Mouse (Mus musculus) heart, embryonic 14.5 days (tissue): ENCODE data around the gene Spry1. TPM values are rescaled to one million over a fixed set of nuclear protein-coding genes. Genes with fewer than 3 reads are reported as not detected.

Source experiments
- ATAC-seq: fragments of 200-750 bp; cut with Nextera tagmentation; 2 replicates; pipeline ENCODE4 v1.8.0; 2017; ENCODE audit warnings: low read depth, moderate TSS enrichment; ENCODE audit not compliant: insufficient number of reproducible peaks, insufficient read depth, low FRiP score
- H3K27ac ChIP-seq, 2 experiments: fragments of 200-500 bp in 1 of 2; fragments of 300-500 bp in 1 of 2; sonication (generic) in 1 of 2; replicated peaks in 1 of 2; 2 replicates each; pipeline ENCODE4 v1.5.1; 2012 to 2014; ENCODE audit warnings: low read depth in 2 of 2, low read length in 2 of 2, control low read depth in 1 of 2, mild to moderate bottlenecking in 1 of 2, mixed read lengths in 1 of 2; ENCODE audit not compliant: control insufficient read depth in 1 of 2, insufficient read depth in 1 of 2
- H3K27me3 ChIP-seq: fragments of 300-500 bp; sonication (generic); 2 replicates; pipeline ENCODE4 v1.6.1; 2014; ENCODE audit warnings: mild to moderate bottlenecking, low read length, control low read depth; ENCODE audit not compliant: control insufficient read depth, insufficient read depth
- H3K36me3 ChIP-seq: fragments of 300-500 bp; sonication (generic); 2 replicates; pipeline ENCODE4 v1.6.1; 2014; ENCODE audit warnings: mild to moderate bottlenecking, control low read depth, low read length, mixed read lengths; ENCODE audit not compliant: control insufficient read depth, insufficient read depth
- H3K4me1 ChIP-seq, 2 experiments: fragments of 200-500 bp in 1 of 2; fragments of 300-500 bp in 1 of 2; sonication (generic) in 1 of 2; 2 replicates each; pipeline ENCODE4 v1.6.1; 2012 to 2014; ENCODE audit warnings: low read length in 2 of 2, control low read depth in 1 of 2, mixed read lengths in 1 of 2; ENCODE audit not compliant: control insufficient read depth in 2 of 2, insufficient read depth in 2 of 2
- H3K4me2 ChIP-seq: fragments of 300-500 bp; sonication (generic); 2 replicates; pipeline ENCODE4 v1.6.1; 2014; ENCODE audit warnings: mild to moderate bottlenecking, low read length
- H3K4me3 ChIP-seq, 2 experiments: fragments of 200-500 bp in 1 of 2; fragments of 300-500 bp in 1 of 2; sonication (generic) in 1 of 2; 2 replicates each; pipeline ENCODE4 v1.5.1; 2012 to 2014; ENCODE audit warnings: low read length in 2 of 2, mild to moderate bottlenecking in 2 of 2, control low read depth in 1 of 2, low read depth in 1 of 2, moderate library complexity in 1 of 2; ENCODE audit not compliant: control insufficient read depth in 1 of 2, insufficient read depth in 1 of 2
- H3K9ac ChIP-seq: fragments of 300-500 bp; sonication (generic); 2 replicates; pipeline ENCODE4 v1.6.1; 2014; ENCODE audit warnings: mild to moderate bottlenecking, low read length
- H3K9me3 ChIP-seq: fragments of 300-500 bp; sonication (generic); 2 replicates; pipeline ENCODE4 v1.6.1; 2016; ENCODE audit warnings: low read length, control low read depth; ENCODE audit not compliant: control insufficient read depth
- WGBS: fragments of 180-500 bp; shearing (Covaris S2); extraction: QIAGEN DNeasy Blood & Tissue Kit; methylation state at CpG from one replicate; pipeline ENCODE4 v1.1.7; 2014; 5-methylcytosine and 5-hydroxymethylcytosine counted together
- polyA plus RNA-seq: library from polyadenylated mRNA; unstranded; fragments of >200 nt; fragmentation: Nextera tagmentation; extraction: Ambion mirVana; gene quantifications from 2 replicates; pipeline ENCODE4 v1.2.1, GENCODE M21; 2014

Gene Spry1
- polyA plus RNA-seq, 1 experiment from 2014 or later = 8.2 TPM

DNA sequence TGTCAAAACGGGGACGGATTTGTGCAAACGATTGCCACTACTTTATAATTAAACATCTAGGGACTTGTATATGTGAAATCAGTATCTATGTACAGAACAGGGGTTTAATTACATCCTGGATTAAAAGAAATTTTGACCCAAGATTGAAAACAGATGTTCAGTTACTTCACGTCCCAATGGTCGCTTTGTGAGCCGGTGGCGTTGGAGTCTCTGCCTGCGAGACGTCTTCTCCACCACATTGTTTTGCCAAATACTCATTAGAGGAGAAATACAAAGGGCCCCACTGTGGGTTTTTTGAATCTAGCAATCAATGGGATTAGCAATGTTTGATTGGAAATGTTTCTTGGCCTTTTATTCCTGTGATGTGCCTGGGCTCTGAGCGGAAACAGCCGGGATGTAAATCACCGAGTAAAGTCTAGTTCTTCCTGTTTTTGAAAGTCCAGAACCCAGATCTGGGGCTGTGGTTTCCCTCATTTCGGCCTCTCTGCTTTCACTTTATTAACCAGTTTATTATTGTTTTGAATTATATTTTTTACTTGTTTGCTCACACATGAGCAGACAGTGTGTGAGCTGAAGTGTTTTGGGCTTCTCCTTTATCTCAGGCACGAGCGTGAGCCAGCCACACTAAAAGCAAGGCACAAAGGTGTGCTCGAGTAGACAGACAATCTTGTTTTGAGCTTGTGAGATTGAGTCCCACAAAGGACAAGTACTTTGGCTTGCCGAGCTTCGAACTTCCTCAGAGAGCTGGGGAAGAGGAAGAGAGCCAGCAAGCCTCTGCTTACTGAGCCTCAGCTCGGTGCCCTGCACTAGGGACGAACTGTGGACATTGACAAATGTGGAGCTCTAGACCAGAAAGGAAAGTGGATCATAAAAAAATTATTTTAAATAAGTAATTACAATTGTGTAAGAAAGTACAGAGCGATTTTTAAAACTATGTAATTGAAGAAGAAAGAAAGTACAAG, 22.9 kb upstream of the Spry1 start:
- Histone ChIP-seq H3K4me2 (no peak overlapping the region), H3K9me3 (no peaks in the 10 kb centered on the region), H3K4me3 (no peak overlapping the region), H3K36me3 (no peaks in the 10 kb centered on the region), H3K27me3 (no peaks in the 10 kb centered on the region), H3K4me1 (peaks cover 3 to 7% of the 10 kb centered on the region in 2 experiments; a peak in 2 of 4 replicates), H3K9ac (no peak overlapping the region), H3K27ac (no peak overlapping the region)
- ATAC-seq = no peak
- WGBS = 81% methylated on average over 21 of the region's 21 CpGs

DNA sequence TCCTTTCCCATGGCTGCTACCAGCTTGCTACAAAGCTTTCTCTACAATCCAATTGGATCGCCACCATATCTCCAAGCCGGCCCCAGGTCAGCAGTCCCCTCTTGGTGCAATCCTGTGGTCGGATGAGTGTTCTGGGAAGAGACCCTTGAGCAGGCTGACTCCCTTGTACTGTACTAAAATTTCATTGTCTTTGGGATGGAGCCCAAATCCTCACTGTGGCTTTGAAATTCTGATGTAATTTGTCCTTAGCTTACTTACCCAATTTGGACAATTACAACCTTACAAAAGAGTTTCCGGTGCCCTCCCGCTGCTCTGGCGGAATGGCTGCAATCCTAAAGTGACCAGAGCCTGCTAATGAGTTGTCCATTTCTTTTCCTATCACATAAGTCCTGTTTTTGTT, 7.5 kb upstream of the Spry1 start:
- H3K36me3 ChIP-seq = no peaks in the 10 kb centered on the region
- ATAC-seq = no peak
- no peak overlapping the region for H3K4me2 ChIP-seq
- H3K27me3 ChIP-seq = no peaks in the 10 kb centered on the region
- no peaks in the 10 kb centered on the region for H3K4me1 ChIP-seq
- no peak overlapping the region for H3K4me3 ChIP-seq
- H3K27ac ChIP-seq = no peak overlapping the region
- 87% methylated on average over 6 of the region's 6 CpGs for WGBS
- H3K9me3 ChIP-seq = no peaks in the 10 kb centered on the region
- no peak overlapping the region for H3K9ac ChIP-seq

DNA sequence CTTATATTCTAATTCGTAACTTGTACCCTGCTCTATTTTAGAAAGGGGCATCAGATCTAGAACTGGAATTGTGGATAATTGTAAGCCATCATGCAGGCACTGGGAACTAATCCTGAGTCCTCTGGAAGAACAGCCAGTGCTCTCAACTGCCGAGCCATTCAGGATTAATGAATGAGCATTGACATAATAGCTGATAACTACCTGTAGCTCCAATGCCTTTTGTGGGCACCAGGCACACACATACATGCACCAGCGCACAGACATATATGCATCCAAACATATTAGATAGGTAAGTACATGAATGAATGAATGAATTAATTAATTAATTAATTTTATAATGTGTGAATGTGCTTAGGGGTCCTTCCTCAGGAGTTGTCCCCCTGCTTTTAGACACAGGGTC, 7.0 kb upstream of the Spry1 start:
- Histone ChIP-seq H3K9ac (no peak overlapping the region), H3K9me3 (no peaks in the 10 kb centered on the region), H3K4me1 (no peaks in the 10 kb centered on the region), H3K36me3 (no peaks in the 10 kb centered on the region), H3K4me3 (no peak overlapping the region), H3K27ac (no peak overlapping the region), H3K27me3 (no peaks in the 10 kb centered on the region), H3K4me2 (no peak overlapping the region)
- 82% methylated on average over 3 of the region's 3 CpGs for WGBS
- no peak for ATAC-seq

DNA sequence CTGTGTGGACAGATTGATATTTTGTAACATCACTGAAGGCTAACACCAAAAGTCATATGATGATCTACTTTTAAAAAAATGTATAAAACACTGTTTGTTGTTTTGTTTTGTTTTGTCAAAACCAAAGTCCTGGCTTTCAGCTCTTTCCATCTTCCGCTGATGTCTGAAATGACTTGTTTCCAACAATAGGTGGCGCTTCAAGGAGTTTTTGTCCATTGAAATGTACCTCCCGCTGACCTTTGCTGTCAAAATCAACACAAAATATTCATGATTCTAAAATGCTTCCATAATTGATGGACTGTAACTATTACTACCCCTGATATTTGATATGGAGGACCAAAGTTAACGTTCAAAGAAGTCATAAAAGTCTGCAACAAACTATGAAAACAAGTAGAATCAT, 5.1 kb upstream of the Spry1 start:
- Histone ChIP-seq H3K4me1 (no peaks in the 10 kb centered on the region), H3K27me3 (no peaks in the 10 kb centered on the region), H3K4me3 (no peak overlapping the region), H3K27ac (no peak overlapping the region), H3K9ac (no peak overlapping the region), H3K36me3 (no peaks in the 10 kb centered on the region), H3K4me2 (no peak overlapping the region), H3K9me3 (no peaks in the 10 kb centered on the region)
- no peak for ATAC-seq
- WGBS = 31% methylated on average over 4 of the region's 4 CpGs

DNA sequence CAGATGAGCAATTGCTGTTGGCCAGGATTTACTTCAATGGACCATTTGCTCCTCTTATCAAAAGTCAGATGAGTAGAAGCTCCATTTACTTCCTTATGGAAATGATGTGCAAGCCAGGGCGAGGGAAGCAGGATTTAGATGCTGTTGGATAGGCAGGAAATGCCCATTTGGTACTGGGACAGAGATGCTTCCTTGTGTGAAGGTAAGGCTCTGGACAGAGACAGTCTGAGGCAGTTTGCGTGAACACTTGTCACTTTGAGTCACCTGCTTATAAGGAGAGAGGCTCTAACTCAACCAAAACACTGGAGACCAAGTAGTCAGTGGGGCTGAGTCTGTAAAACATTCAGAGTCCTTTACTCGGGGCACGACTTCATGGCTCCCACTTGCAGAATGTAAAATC, 2.8 kb upstream of the Spry1 start:
- Histone ChIP-seq H3K9ac (no peak overlapping the region), H3K9me3 (no peaks in the 10 kb centered on the region), H3K4me3 (no peak overlapping the region), H3K36me3 (no peaks in the 10 kb centered on the region), H3K4me2 (no peak overlapping the region), H3K27ac (no peak overlapping the region), H3K4me1 (peaks cover 2 to 7% of the 10 kb centered on the region in 2 experiments; a peak in 1 of 4 replicates), H3K27me3 (no peaks in the 10 kb centered on the region)
- ATAC-seq = no peak
- 78% methylated on average over 4 of the region's 4 CpGs for WGBS

DNA sequence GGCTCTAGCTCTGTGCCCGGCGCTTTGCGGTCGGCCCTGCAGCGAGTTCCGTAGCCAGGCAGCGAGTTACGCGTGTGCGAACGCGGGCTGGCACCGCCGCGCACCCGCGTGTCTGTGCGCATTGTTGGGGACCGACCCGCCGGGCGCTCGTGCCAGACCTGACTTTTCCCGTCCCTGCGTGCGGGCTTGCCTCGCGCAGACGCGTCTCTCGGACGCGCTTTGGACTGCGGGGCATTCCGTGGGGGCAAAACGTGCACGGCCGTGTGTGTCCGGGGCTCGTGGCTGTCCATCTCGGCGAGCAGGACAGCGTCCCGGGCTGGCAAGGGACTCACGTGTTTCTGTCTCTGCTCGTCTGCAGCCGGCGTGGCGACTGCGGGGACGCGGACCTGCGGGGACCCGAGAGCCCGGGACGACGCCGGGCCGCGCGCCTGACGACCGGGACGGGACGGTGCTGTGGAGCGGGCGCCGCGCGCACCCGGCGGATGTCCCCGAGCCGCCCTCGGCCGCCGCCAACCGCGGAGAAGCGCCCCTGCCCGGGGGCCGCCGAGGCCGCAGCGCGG, 495 bp downstream of the Spry1 start:
- Histone ChIP-seq H3K4me1 (peaks cover 7% of the 10 kb centered on the region in 2 experiments; a peak in 2 of 4 replicates), H3K27me3 (no peaks in the 10 kb centered on the region), H3K9me3 (no peaks in the 10 kb centered on the region), H3K4me2 (peak overlapping the region; percentile 84), H3K36me3 (peaks cover 24% of the 10 kb centered on the region), H3K9ac (peak overlapping the region; percentile 91), H3K4me3 (peak overlapping the region; percentile 67 to 87), H3K27ac (peak overlapping the region; percentile 49 to 85)
- under 1% methylated on average over 85 of the region's 86 CpGs for WGBS
- peak; percentile 67 for ATAC-seq

DNA sequence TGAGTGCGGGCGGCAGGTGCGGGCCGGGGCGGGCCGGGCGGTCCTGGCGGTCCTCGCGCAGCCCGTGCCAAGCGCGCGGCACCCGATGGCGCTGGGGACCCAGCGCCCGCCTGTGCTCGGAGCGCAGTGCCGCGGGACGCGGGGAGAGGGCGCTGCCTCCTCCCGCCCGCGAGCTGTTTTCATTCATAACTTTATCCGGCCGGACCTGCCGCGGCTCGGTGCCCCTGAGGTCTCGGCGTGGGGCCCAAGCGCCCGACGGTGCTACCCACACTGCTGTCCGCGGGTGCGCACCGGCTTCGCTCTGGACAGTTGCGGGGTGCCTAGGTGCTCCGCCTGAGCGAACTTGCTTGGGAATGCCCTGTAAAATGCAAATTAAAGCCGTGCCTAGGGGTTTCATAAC, 1.1 kb downstream of the Spry1 start:
- H3K4me3 ChIP-seq = peak overlapping the region; percentile 67 to 87
- H3K9me3 ChIP-seq = no peaks in the 10 kb centered on the region
- ATAC-seq = peak; percentile 67
- WGBS = 2% methylated on average over 42 of the region's 47 CpGs
- H3K4me2 ChIP-seq = peak overlapping the region; percentile 84
- peaks cover 7% of the 10 kb centered on the region in 2 experiments; a peak in 2 of 4 replicates for H3K4me1 ChIP-seq
- H3K9ac ChIP-seq = peak overlapping the region; percentile 91
- peaks cover 29% of the 10 kb centered on the region for H3K36me3 ChIP-seq
- peak overlapping the region in 1 of 2 experiments; percentile 85; a peak in 2 of 4 replicates for H3K27ac ChIP-seq
- H3K27me3 ChIP-seq = no peaks in the 10 kb centered on the region
